Mouse (Mus musculus) embryonic facial prominence, embryonic 14.5 days (tissue): ENCODE measurements at regions not wholly inside any gene's neighbourhood (a gene's known extent, or its start where the extent isn't known, plus 50 kb on each side); places are given as distances from the start of the nearest gene placed in this dataset.

Experiments
- ATAC-seq: fragments of 200-750 bp; cut with Nextera tagmentation; 2 replicates; pipeline ENCODE4 v1.8.0; 2017; ENCODE audit warnings: low read depth, moderate number of reproducible peaks, moderate TSS enrichment
- DNase-seq: peaks from one replicate; pipeline ENCODE4 v3.0.0-alpha.2; 2015; ENCODE audit warnings: low spot score
- H3K27ac ChIP-seq: fragments of 300-500 bp; sonication (generic); replicated peaks from 2 replicates; pipeline ENCODE4 v1.5.1; 2014; ENCODE audit warnings: low read depth, mild to moderate bottlenecking, low read length, moderate library complexity
- H3K27me3 ChIP-seq: fragments of 300-500 bp; sonication (generic); replicated peaks from 2 replicates; pipeline ENCODE4 v1.6.1; 2014; ENCODE audit warnings: low read length; ENCODE audit not compliant: control insufficient read depth, insufficient read depth
- H3K36me3 ChIP-seq: fragments of 300-500 bp; sonication (generic); 2 replicates; pipeline ENCODE4 v1.6.1; 2014; ENCODE audit warnings: low read length, mixed read lengths; ENCODE audit not compliant: control insufficient read depth, insufficient read depth
- H3K4me1 ChIP-seq: fragments of 300-500 bp; sonication (generic); 2 replicates; pipeline ENCODE4 v1.6.1; 2014; ENCODE audit warnings: antibody characterized with exemption, low read length; ENCODE audit not compliant: control insufficient read depth, insufficient read depth
- H3K4me2 ChIP-seq: fragments of 300-500 bp; sonication (generic); 2 replicates; pipeline ENCODE4 v1.6.1; 2014; ENCODE audit warnings: low read depth, mild to moderate bottlenecking, low read length, moderate library complexity, mixed read lengths
- H3K4me3 ChIP-seq: fragments of 300-500 bp; sonication (generic); 2 replicates; pipeline ENCODE4 v1.5.1; 2014; ENCODE audit warnings: low read depth, mild to moderate bottlenecking, low read length
- H3K9ac ChIP-seq: fragments of 300-500 bp; sonication (generic); 2 replicates; pipeline ENCODE4 v1.6.1; 2014; ENCODE audit warnings: low read depth, mild to moderate bottlenecking, low read length, moderate library complexity, mixed read lengths
- H3K9me3 ChIP-seq: fragments of 300-500 bp; sonication (generic); 2 replicates; pipeline ENCODE4 v1.6.1; 2016; ENCODE audit warnings: low read length; ENCODE audit not compliant: control insufficient read depth
- WGBS: fragments of 180-500 bp; shearing (Covaris S2); extraction: QIAGEN DNeasy Blood & Tissue Kit; methylation state at CpG from one replicate; pipeline ENCODE4 v1.1.7; 2014; 5-methylcytosine and 5-hydroxymethylcytosine counted together

GRCm38 (mm10) chr2:74152534-74153246 is 241.6 kb upstream of the Atp5g3 start:
- ATAC-seq: peak; percentile 85
- H3K9me3 ChIP-seq: no peaks in the 10 kb centered on the region
- 46% methylated on average over 8 of the region's 8 CpGs for WGBS
- no peaks in the 10 kb centered on the region for H3K27me3 ChIP-seq
- no peak overlapping the region for H3K4me3 ChIP-seq
- peaks cover 5% of the 10 kb centered on the region; the same call in 1 of the 2 replicates for H3K4me1 ChIP-seq
- DNase-seq: no peak
- H3K4me2 ChIP-seq: no peak overlapping the region
- no peaks in the 10 kb centered on the region for H3K36me3 ChIP-seq
- H3K9ac ChIP-seq: no peak overlapping the region
- no peak overlapping the region for H3K27ac ChIP-seq

GRCm38 (mm10) chr2:74147193-74147592 is 236.1 kb upstream of the Atp5g3 start:
- Histone ChIP-seq H3K9me3 (no peaks in the 10 kb centered on the region), H3K27ac (no peak overlapping the region), H3K9ac (no peak overlapping the region), H3K4me1 (no peaks in the 10 kb centered on the region), H3K4me3 (no peak overlapping the region), H3K27me3 (no peaks in the 10 kb centered on the region), H3K4me2 (no peak overlapping the region), H3K36me3 (no peaks in the 10 kb centered on the region)
- WGBS: 82% methylated on average over 4 of the region's 4 CpGs
- DNase-seq: no peak
- no peak for ATAC-seq

GRCm38 (mm10) chr2:74136624-74137003 is 225.5 kb upstream of the Atp5g3 start:
- ATAC-seq: no peak
- no peak overlapping the region for H3K9ac ChIP-seq
- 20% methylated on average over 8 of the region's 9 CpGs for WGBS
- no peaks in the 10 kb centered on the region for H3K9me3 ChIP-seq
- no peaks in the 10 kb centered on the region for H3K36me3 ChIP-seq
- peak; percentile 59 for DNase-seq
- no peak overlapping the region for H3K4me2 ChIP-seq
- no peak overlapping the region for H3K4me3 ChIP-seq
- 0 out of 2 replicates have a peak, but pooled peaks cover 9% of the 10 kb centered on the region for H3K4me1 ChIP-seq
- no peak overlapping the region for H3K27ac ChIP-seq
- no peaks in the 10 kb centered on the region for H3K27me3 ChIP-seq

GRCm38 (mm10) chr2:74135963-74136623 is 225.0 kb upstream of the Atp5g3 start:
- 0 out of 2 replicates have a peak, but pooled peaks cover 9% of the 10 kb centered on the region for H3K4me1 ChIP-seq
- 43% methylated on average over 15 of the region's 15 CpGs for WGBS
- no peak overlapping the region for H3K4me2 ChIP-seq
- 0 out of 2 replicates have a peak, but pooled peaks cover 2% of the 10 kb centered on the region for H3K27me3 ChIP-seq
- H3K4me3 ChIP-seq: no peak overlapping the region
- H3K27ac ChIP-seq: no peak overlapping the region
- no peak overlapping the region for H3K9ac ChIP-seq
- ATAC-seq (0 out of 2 replicates have a peak, but pooled peaks have one; percentile 26), DNase-seq (no peak)
- H3K36me3 ChIP-seq: no peaks in the 10 kb centered on the region
- no peaks in the 10 kb centered on the region for H3K9me3 ChIP-seq

- H3K36me3 ChIP-seq: no peaks in the 10 kb centered on the region
- no peak overlapping the region for H3K4me3 ChIP-seq
- peaks cover 21% of the 10 kb centered on the region for H3K27me3 ChIP-seq
- 13% methylated on average over 8 of the region's 8 CpGs for WGBS
- DNase-seq (no peak), ATAC-seq (no peak)
- peak overlapping the region; percentile 63; the same call in 1 of the 2 replicates for H3K4me2 ChIP-seq
- no peaks in the 10 kb centered on the region for H3K9me3 ChIP-seq
- no peak overlapping the region for H3K27ac ChIP-seq
- H3K9ac ChIP-seq: no peak overlapping the region
- peaks cover 11% of the 10 kb centered on the region; the same call in 1 of the 2 replicates for H3K4me1 ChIP-seq
Observed at GRCm38 (mm10) chr2:74130141-74130588, 219.0 kb upstream of the Atp5g3 start.

GRCm38 (mm10) chr2:74128782-74129538 is 217.8 kb upstream of the Atp5g3 start:
- Histone ChIP-seq H3K4me2 (peak overlapping the region; percentile 63), H3K36me3 (no peaks in the 10 kb centered on the region), H3K4me1 (peaks cover 11% of the 10 kb centered on the region; the same call in 1 of the 2 replicates), H3K9me3 (no peaks in the 10 kb centered on the region), H3K9ac (peak overlapping the region; percentile 30; the same call in 1 of the 2 replicates), H3K27ac (no peak overlapping the region), H3K4me3 (peak overlapping the region; percentile 35), H3K27me3 (peaks cover 21% of the 10 kb centered on the region)
- ATAC-seq: no peak
- WGBS: under 1% methylated on average over 14 of the region's 14 CpGs
- DNase-seq: peak; percentile 27

GRCm38 (mm10) chr2:74127136-74127535 is 216.0 kb upstream of the Atp5g3 start:
- Histone ChIP-seq H3K27ac (no peak overlapping the region), H3K4me1 (peaks cover 11% of the 10 kb centered on the region; the same call in 1 of the 2 replicates), H3K36me3 (no peaks in the 10 kb centered on the region), H3K9me3 (no peaks in the 10 kb centered on the region), H3K4me3 (no peak overlapping the region), H3K4me2 (no peak overlapping the region), H3K27me3 (peaks cover 21% of the 10 kb centered on the region), H3K9ac (no peak overlapping the region)
- ATAC-seq (no peak), DNase-seq (no peak)
- 84% methylated on average over 4 of the region's 4 CpGs for WGBS

GRCm38 (mm10) chr2:74124252-74124651 is 213.1 kb upstream of the Atp5g3 start:
- ATAC-seq (no peak), DNase-seq (no peak)
- H3K27me3 ChIP-seq: peaks cover 3% of the 10 kb centered on the region
- no peaks in the 10 kb centered on the region for H3K36me3 ChIP-seq
- no peak overlapping the region for H3K27ac ChIP-seq
- H3K9ac ChIP-seq: no peak overlapping the region
- peaks cover 5% of the 10 kb centered on the region; the same call in 1 of the 2 replicates for H3K4me1 ChIP-seq
- H3K4me3 ChIP-seq: no peak overlapping the region
- 55% methylated on average over 2 of the region's 2 CpGs for WGBS
- no peak overlapping the region for H3K4me2 ChIP-seq
- H3K9me3 ChIP-seq: no peaks in the 10 kb centered on the region
